Mouse (Mus musculus): ENCODE measurements around the gene Nicn1. TPM values are rescaled to one million over a fixed set of nuclear protein-coding genes. Genes with fewer than 3 reads are reported as not detected.

Gene Nicn1
- total RNA-seq (2023) = 4.9 TPM

DNA sequence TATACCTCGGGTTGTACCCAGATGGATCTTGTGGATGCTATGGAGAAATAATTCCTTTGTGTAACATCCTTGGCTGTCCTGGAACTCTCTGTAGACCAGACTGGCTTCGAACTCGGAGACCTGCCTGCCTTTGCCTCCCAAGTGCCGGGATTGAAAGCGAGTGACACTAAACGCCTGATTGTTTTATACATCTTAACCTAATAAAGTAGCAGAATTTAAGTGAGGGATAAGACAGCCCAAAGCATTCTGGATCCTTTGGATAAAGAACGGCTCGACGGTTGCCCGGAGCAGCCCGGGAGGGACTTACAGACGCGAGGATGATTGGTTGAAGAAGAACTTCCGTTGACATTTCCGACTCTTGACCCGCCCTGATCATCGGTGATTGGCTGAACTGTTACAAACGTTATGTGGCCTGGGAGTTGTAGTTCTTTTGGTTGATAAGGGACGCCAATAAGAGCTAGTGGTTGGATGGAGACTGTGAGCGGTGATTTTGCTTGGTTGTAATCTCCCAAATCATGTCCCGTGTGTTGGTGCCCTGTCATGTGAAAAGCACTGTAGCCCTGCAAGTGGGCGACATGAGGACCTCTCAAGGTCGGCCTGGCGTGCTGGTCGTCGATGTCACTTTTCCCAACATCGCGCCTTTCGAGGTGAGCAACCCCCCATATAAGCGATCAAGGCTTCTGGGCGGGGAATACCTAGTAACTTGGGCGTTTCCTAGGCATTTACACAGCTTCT is at the start of gene Nicn1:
Gene Nicn1, plus strand, starts transcription at position 414 of the 735 bp plus-strand sequence.

DNA sequence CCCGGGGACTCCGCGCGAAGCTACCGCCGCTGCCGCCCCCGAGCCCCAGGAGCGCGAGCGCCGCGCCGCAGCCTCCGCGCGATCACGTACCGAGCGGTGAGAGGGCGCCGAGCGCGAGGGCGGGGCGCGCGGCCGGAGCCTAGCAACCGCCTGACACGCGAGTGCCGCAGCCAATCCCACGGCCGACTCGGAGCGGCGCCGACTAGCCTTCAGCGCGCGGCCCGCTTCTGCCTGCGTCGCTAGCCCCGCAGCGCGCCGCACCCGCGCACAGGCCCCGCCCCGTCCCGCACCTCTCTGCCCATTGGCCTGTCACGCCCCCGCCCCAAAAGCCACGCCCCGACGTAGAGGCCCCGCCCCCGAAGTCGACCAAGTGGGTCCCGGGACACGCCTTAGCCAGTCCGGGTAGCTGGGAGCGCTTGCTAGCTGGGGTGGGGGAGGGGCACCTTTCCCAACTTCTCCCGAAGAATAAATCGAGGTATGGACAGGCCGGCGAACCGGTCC is 26.5 kb upstream of the Nicn1 start, which contains the start of gene Dag1:
Gene Dag1, minus strand, starts transcription at position 269 of the 501 bp plus-strand sequence.

DNA sequence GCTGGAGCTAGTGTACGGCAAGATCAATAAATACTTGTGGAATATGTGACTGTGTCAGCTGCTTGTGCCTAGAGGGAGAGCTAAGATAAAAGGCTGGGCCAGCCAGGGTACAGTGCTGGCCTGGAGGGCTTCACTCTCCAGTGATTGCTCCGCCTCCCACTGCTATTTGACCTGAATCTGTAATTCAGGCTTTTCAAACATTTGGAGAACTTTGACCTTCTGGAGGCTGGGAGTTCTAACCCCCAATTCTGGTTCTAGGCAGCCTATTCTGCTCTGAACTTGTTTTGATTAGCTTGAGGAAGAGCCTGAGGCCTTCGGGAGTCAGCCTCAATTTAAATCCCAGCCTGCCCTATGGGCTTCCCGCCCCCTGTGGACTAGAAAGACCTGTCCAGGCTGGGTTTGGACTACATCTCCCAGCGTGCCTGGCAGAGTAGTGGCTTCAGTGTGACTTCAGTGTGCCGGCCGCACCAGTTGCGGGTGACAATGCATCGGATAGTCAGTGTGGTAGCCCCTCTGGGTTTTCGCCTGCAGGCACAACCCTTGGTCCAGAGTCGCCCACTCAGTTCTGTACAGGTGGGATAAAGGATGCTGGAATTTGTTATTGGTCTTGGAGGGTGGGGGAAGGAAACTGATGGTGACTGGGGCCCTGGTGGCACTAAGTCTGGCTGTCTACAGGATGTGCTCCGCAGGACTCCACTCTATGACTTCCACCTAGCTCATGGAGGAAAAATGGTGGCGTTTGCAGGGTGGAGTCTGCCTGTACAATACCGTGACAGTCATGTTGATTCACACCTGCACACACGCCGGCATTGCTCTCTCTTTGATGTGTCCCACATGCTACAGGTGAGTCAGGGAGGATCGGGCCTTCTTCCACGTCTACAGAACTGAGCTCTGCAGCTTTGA is 6.5 kb downstream of the Nicn1 start, which contains the start of gene Amt:
Gene Amt, plus strand, starts transcription at position 401 of the 903 bp plus-strand sequence.

DNA sequence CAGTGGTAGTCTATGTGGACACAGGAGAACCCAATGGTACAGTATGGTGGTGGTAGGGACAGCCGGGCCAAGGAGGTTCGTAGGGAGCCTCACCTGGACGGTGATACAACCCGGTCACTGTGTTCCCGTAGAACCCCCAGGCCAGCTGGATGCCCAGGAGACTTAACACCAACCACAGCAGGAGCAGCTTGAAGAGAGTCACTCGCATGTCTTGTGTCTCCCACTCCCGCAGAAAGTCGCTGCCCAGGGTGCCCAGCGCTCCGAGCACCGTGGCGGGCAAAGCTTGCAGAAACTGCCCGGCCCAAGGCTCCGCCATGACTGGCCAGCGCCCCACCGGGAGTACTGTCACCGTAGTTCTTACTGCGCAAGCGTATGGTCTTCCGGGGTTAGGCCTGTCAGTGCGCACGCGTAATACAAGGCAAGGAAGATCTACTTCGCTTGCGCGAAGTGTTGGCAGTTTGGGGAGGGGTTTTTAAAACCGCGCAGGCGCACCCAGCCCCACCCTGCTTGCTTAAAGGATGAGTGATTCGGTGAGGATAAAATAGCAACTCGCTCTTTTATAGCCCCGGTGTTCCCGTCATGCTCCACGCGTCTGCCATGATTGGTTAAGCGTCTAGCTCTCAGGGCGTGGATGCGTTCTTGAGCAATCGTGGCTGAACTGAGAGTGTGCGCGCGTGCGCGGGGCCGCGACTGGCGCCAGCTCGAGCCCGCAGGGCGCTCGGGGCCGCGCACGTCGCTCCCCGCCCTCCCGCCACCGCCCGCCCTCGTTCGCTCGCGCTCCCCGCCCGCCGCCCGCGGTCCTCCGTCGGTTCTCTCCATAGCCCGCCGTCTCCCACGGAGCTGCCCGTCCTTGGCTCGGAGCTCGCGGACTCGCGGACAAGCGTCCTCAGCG is 15.6 kb downstream of the Nicn1 start, which contains the start of the genes Rhoa and Tcta:
Gene Rhoa, plus strand, starts transcription at position 501 of the 892 bp plus-strand sequence.
Gene Tcta, minus strand, starts transcription at position 532 of the 892 bp plus-strand sequence.

DNA sequence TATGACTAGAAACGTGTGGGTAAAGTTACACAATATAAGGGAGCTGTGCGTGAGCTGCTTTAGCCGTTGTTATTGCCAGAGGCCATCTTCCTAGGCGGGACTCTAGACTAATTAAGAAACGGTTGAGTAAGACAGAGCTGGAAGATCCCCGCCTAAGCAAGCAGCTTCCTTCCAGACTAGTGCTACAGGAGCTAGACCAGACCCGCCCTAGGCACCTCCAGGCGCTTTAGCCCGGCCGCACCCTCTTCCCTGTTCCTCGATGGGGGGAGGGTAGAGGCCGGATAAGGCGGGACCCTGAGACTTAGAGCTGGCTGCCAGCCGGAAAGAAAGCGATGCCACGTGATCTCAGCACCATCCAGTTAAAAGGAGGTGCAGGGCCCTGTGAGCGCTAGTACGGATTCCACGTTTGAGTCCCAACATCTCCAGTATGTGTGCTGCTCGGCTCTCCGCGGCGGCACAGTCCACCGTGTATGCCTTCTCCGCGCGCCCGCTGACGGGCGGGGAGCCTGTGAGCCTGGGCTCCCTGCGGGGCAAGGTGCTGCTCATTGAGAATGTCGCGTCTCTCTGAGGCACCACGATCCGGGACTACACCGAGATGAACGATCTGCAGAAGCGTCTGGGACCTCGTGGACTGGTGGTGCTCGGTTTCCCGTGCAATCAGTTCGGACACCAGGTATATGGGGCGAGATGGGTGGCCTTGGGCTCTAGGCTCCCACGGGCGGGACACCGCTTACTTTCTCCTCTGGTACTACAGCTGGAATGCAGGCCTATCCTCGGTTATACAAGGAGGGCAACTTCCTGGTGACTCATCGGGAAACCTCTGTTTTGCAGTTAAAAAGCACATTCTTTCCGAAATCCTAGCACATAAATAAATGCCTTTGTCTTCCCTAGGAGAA is 48.9 kb downstream of the Nicn1 start, which contains the start of gene Gpx1:
Gene Gpx1, plus strand, starts transcription at position 18 of the 896 bp plus-strand sequence.

Other genes with a start within 250 kb of the Nicn1 start
- gene Gmppb, start 241.2 kb upstream of the Nicn1 start, total RNA-seq (2023) = 23.9 TPM
- gene Amigo3, start 237.3 kb upstream of the Nicn1 start, total RNA-seq (2023) = 6.9 TPM
- 0.71 TPM for gene Mst1, start 210.0 kb upstream of the Nicn1 start, total RNA-seq (2023)
- gene Rnf123, start 207.1 kb upstream of the Nicn1 start, total RNA-seq (2023) = 168 TPM
- 110 TPM for gene Apeh, start 195.8 kb upstream of the Nicn1 start, total RNA-seq (2023)
- gene Bsn, start 100.0 kb upstream of the Nicn1 start, total RNA-seq (2023) = 1.1 TPM
- gene Dag1, start 26.5 kb upstream of the Nicn1 start, total RNA-seq (2023) = 28.7 TPM
- gene Amt, start 6.4 kb downstream of the Nicn1 start, total RNA-seq (2023) = 1.7 TPM
- 361 TPM for gene Rhoa, start 15.7 kb downstream of the Nicn1 start, total RNA-seq (2023)
- gene Tcta, start 15.7 kb downstream of the Nicn1 start, total RNA-seq (2023) = 9.9 TPM
- 247 TPM for gene Gpx1, start 48.5 kb downstream of the Nicn1 start, total RNA-seq (2023)
- 140 TPM for gene Usp4, start 57.4 kb downstream of the Nicn1 start, total RNA-seq (2023)
- 6.2 TPM for gene 1700102P08Rik, start 102.4 kb downstream of the Nicn1 start, total RNA-seq (2023)
- gene Ccdc36, start 138.1 kb downstream of the Nicn1 start, total RNA-seq (2023) = not detected
- not detected for gene BC048562, start 146.1 kb downstream of the Nicn1 start, total RNA-seq (2023)
- 25.0 TPM for gene Ccdc71, start 170.1 kb downstream of the Nicn1 start, total RNA-seq (2023)
- gene Klhdc8b, start 171.2 kb downstream of the Nicn1 start, total RNA-seq (2023) = 4.3 TPM
- gene Lamb2, start 189.3 kb downstream of the Nicn1 start, total RNA-seq (2023) = 2.4 TPM
- gene Usp19, start 200.2 kb downstream of the Nicn1 start, total RNA-seq (2023) = 305 TPM
- gene Qars, start 217.3 kb downstream of the Nicn1 start, total RNA-seq (2023) = 180 TPM
- gene Qrich1, start 226.4 kb downstream of the Nicn1 start, total RNA-seq (2023) = 222 TPM